Mouse (Mus musculus) monocyte, adult 59 days (primary cell): ENCODE results near the gene Gm20498. TPM values are rescaled to one million over a fixed set of nuclear protein-coding genes. Genes with fewer than 3 reads are reported as not detected.

Experiments used
- total RNA-seq, 2 experiments: library from RNA; stranded (reverse); gene quantifications; one replicate each; pipeline ENCODE4 v1.2.4; 2023

Gene Gm20498
- total RNA-seq: 10 to 100 TPM in 1 of 2 experiments, 1 to 10 TPM in 1; 6.4 to 14.8 TPM

DNA sequence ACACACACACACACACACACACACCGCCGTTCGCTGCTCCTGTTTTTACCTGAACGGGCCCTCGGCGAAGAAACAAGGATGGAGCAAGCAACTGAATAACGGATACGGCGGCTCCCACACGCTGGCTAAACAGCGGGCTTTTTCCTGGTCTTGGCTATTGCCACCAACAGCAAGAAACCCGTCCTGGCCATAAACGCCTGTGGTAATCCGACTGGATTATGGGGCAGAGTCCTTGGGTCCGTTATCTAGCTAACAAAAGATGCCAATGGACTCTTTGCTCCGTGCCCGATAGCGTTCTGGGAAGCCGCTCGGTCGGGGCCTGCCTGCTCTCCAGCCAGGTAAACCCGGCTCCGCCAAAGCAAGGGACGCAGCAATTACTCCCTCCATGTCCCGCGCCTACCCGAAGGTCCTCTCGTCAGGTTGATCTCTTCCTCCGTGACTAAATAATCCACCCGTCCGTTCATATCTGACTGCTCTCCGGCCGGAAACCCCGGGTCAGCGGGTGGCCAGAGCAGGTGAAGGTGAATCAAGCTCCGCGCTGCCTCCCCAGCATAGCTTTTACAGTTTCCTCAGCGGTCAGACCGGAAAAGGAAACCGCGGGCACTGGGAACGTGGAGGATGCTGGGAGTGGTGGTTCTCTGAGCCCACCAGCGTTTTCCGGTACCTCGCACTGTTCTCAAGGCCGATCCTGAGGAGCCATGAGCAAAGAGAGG lies at the start of gene Gm20498, which contains the start of gene Synj2bp:
TSS of gene Gm20498 (minus strand) at position 590 of the 713 bp plus-strand sequence.
TSS of gene Synj2bp (minus strand) at position 596 of the 713 bp plus-strand sequence.

DNA sequence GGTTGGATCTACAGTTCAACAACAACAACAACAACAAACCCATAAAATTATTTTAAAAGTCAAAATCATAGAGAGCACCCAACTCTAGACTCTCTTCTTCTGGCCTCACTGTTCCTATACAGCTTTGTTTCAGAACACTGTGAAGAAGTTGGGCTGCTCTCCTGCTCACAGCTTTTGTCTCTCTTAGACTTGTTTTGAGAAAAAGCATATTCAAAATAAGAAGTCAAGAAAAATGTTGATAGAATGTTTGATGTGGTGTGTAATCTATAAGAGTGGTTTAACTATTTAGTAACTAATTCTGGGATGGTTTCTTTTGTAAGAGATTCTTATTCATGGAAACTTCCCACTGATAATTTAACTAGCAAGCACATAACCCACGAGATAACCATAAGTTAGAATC lies 35.7 kb upstream of the Gm20498 start, which contains the start of gene Adam21:
TSS of gene Adam21 (minus strand) at position 101 of the 400 bp plus-strand sequence.

DNA sequence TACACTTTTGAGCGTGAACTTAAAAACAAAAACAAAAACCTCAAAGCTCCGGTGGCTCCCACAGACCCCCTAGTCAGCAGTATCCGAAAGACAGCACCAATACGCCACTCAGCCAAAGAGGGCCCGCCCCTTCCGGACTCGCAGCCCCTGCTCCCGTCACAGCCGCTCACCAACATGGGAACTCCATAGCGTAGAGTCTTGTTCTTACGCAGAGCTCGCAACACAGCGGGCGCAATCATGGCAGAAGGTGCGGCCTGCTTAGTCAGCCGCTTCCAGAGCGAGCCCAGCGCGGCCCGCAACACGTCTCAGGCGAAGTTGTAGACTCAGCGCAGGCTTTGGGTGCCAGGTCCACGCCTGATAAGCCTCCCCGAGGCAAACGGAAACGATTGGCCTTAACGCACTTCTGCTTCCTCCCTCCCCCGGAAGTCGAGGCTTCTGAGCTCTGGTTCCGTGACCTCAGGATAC lies 47.9 kb downstream of the Gm20498 start, which contains the start of gene Cox16:
TSS of gene Cox16 (minus strand) at position 401 of the 465 bp plus-strand sequence.

DNA sequence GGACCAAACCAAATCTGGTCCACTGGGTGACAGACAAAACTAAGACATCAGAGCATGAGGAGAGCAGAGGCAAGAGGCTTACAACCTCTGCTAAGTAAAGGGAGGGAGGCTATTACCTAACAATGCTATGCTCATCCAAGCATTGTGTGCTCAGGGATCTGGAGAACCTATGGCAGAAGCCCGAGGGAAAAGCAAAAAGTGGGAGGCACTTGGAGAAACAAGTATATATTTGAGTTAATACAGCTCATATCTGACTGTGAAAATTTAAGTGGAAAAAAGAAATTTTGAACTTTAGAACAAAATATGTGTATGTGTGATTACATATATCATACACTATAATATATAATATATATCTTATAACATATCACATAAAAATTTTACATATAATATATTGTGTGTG lies 110.9 kb downstream of the Gm20498 start, which contains the start of gene Adam4:
TSS of gene Adam4 (minus strand) at position 101 of the 400 bp plus-strand sequence.

DNA sequence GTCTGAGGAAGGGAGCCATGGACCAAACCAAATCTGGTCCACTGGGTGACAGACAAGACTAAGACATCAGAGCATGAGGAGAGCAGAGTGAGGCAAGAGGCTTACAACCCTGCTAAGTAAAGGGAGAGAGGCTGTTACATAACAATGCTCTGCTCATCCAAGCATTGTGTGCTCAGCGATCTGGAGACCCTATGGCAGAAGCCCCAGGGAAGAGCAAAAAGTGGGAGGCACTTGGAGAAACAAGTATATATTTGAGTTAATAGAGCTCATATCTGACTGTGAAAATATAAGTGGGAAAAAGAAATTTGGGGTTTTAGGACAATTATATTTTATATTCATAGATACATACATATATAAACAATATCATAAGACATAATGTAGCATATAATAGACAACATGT lies 153.3 kb downstream of the Gm20498 start, which contains the start of gene Gm4787:
TSS of gene Gm4787 (minus strand) at position 101 of the 400 bp plus-strand sequence.

DNA sequence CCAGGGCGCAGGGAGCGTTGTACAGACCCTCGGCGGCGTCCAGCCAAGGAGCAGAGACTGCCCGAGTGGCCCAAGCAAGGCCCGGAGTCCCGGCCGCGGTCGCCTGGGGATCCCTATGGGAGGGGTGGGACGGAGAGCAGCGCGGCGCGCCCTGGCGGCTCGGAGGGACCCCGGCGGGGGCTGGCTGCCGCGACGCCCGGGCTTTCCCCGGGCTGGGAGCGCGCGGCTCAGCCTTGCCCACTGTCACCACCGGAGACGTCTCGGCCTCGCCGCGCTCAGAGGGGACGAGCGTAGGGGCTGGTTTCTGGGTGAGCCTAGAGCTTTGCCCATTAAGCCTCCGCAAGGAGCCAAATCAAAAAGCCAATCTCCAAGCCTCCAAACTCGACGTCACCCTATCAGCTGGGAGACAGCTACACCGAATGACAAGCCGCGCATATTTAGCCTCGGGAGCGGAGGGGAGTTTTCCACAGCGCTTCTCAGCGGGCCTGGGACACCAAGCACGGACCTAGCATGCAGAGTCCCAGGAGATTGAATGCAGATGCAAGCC lies 199.8 kb downstream of the Gm20498 start, which contains the start of gene Slc8a3:
TSS of gene Slc8a3 (minus strand) at position 306 of the 547 bp plus-strand sequence.

Other genes with a start within 250 kb of the Gm20498 start
- gene Slc8a3, start 199.7 kb downstream of the Gm20498 start, total RNA-seq: not detected
- gene Gm4787, start 153.4 kb downstream of the Gm20498 start, total RNA-seq: under 1 TPM; 0.39 to 0.46 TPM
- gene Adam4, start 111.0 kb downstream of the Gm20498 start, total RNA-seq: 1 to 10 TPM; 1.4 to 2.0 TPM
- 10 to 100 TPM; 54.4 to 56.8 TPM for gene Cox16, start 47.8 kb downstream of the Gm20498 start, total RNA-seq
- 10 to 100 TPM; 12.1 to 14.6 TPM for gene Synj2bp, start within 50 bp of the Gm20498 start, total RNA-seq
- gene Adam21, start 35.6 kb upstream of the Gm20498 start, total RNA-seq: not detected
- gene Med6, start 62.1 kb upstream of the Gm20498 start, total RNA-seq: 10 to 100 TPM; 43.5 to 51.9 TPM
- gene Ttc9, start 98.3 kb upstream of the Gm20498 start, total RNA-seq: not detected
- gene Map3k9, start 248.3 kb upstream of the Gm20498 start, total RNA-seq: 1 to 10 TPM; 6.8 to 7.0 TPM